Comparison of ENCODE assay signal across 17 mouse cellular contexts in the genomic region with DNA sequence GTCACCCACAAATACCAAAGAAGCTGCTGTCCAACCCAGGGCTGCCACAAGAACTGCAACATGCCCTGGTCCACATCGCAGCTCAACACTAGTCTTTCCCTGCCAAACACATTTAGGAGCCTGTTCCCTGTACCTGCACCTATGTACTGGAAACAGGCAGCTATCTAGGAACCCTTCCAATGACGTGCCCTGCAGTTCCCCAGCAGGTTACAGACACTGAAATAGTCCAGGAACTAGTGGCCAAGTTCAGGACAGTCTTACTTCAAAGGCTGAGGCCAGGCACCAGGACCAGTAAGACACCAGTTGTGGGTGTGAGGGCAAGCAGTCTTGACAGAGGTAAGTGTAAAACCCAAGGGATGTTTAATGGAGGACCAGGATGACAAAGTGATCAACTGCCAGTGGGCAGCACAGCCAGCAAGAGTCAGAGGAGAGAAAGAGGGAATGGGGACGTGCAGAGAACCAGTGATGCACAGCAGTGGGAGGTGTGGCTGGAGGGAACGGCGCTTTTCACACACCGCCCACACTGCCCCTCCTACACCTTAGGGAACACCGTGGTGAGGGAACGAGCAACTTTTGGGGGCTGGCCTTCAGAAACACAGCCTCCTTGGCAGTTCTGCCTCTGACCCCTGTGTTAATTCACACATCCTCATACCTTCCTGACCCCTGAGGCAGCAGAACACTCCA. TPM values are rescaled to one million over a fixed set of nuclear protein-coding genes. Genes with fewer than 3 reads are reported as not detected.
DNase-seq lines count a peak whose midpoint lies in the region; ATAC-seq and TF ChIP-seq lines count a peak whose summit lies in the region.
"Had no signal": no experiment of that assay in that cellular context is flagged by ENCODE, and none has a peak within 500 bp of the region (broad histone marks: within the 10 kb centered on the region; RNA-seq: fewer than 3 reads in every experiment).

No protein-coding gene starts in this region.

- H3K9me3 ChIP-seq in kidney, embryonic 15.5 days (replicated peaks), result no peaks in the 10 kb centered on the region
- H3K9me3 ChIP-seq in forebrain, embryonic 12.5 days, result no peaks in the 10 kb centered on the region
- H3K9me3 ChIP-seq: embryonic facial prominence, embryonic 12.5 days; forebrain, embryonic 13.5 days; limb, embryonic 15.5 days; midbrain, embryonic 13.5 days; neural tube, embryonic 12.5 days had no signal

- H3K4me3 ChIP-seq in kidney, embryonic 15.5 days (replicated peaks), result no peak overlapping the region
- H3K4me3 ChIP-seq in spleen, adult 2 months (ENCODE audit: extremely low read depth, insufficient read depth, insufficient read length), result no peak overlapping the region
- H3K4me3 ChIP-seq in forebrain, embryonic 12.5 days (replicated peaks), result no peak overlapping the region
- H3K4me3 ChIP-seq: embryonic facial prominence, embryonic 12.5 days; forebrain, embryonic 13.5 days; limb, embryonic 15.5 days; midbrain, embryonic 13.5 days; neural tube, embryonic 12.5 days had no signal

- H3K4me1 ChIP-seq in kidney, embryonic 15.5 days, result peaks cover 45% of the 10 kb centered on the region
- H3K4me1 ChIP-seq in spleen, adult 2 months (ENCODE audit: control insufficient read depth, insufficient read depth, insufficient read length), result peaks cover 64% of the 10 kb centered on the region
- H3K4me1 ChIP-seq in forebrain, embryonic 12.5 days, result peaks cover 15% of the 10 kb centered on the region

- no peak overlapping the region for H3K9ac ChIP-seq in kidney, embryonic 15.5 days
- H3K9ac ChIP-seq in forebrain, embryonic 12.5 days, result no peak overlapping the region
- H3K9ac ChIP-seq: embryonic facial prominence, embryonic 12.5 days; forebrain, embryonic 13.5 days; limb, embryonic 15.5 days; midbrain, embryonic 13.5 days; neural tube, embryonic 12.5 days had no signal

- 32% methylated on average over 8 of the region's 8 CpGs for WGBS in kidney, embryonic 15.5 days
- 35% methylated on average over 8 of the region's 8 CpGs for WGBS in spleen, adult 2 months
- 60% methylated on average over 8 of the region's 8 CpGs for WGBS in forebrain, embryonic 12.5 days

- H3K27me3 ChIP-seq in kidney, embryonic 15.5 days, result no peaks in the 10 kb centered on the region
- no peaks in the 10 kb centered on the region for H3K27me3 ChIP-seq in spleen, adult 2 months (ENCODE audit: control insufficient read depth, insufficient read depth, low read length)
- no peaks in the 10 kb centered on the region for H3K27me3 ChIP-seq in forebrain, embryonic 12.5 days
- H3K27me3 ChIP-seq: embryonic facial prominence, embryonic 12.5 days; forebrain, embryonic 13.5 days; limb, embryonic 15.5 days; midbrain, embryonic 13.5 days; neural tube, embryonic 12.5 days had no signal

- peak; percentile 34 for DNase-seq in CD4-positive, CD25-positive, alpha-beta regulatory T cell, adult 2 months (ENCODE audit: low read depth, low spot score)
- DNase-seq in kidney, postnatal 36 days, result no peak
- peak in 1 of 2 experiments; percentile 33 for DNase-seq in spleen, adult 2 months (ENCODE audit: low read depth in 1 of 2, low spot score in 2 of 2)
- DNase-seq in spleen, postnatal 10 days (ENCODE audit: low spot score in 2 of 2), result no peak
- DNase-seq in c-Kit-positive CD71-positive TER-119-positive erythroid progenitor cells, embryonic 14.5 days (ENCODE audit: low spot score), result no peak
- DNase-seq: cerebellum, adult 8-10 months; gastrocnemius, postnatal 14 days; kidney, postnatal 25 days; lung, postnatal 14 days had no signal

- no peak for TF ChIP-seq POLR2A in spleen, adult 2 months (IDR thresholded peaks at IDR 0.05; ENCODE audit: low read depth, low read length)

- 0 out of 2 replicates have a peak overlapping the region, but pooled peaks have one; percentile 22 for H3K4me2 ChIP-seq in kidney, embryonic 15.5 days
- H3K4me2 ChIP-seq in forebrain, embryonic 12.5 days, result no peak overlapping the region
- H3K4me2 ChIP-seq: embryonic facial prominence, embryonic 12.5 days; forebrain, embryonic 13.5 days; limb, embryonic 15.5 days; midbrain, embryonic 13.5 days; neural tube, embryonic 12.5 days had no signal

- H3K36me3 ChIP-seq in kidney, embryonic 15.5 days, result 0 out of 2 replicates have a peak, but pooled peaks cover 5% of the 10 kb centered on the region
- no peaks in the 10 kb centered on the region for H3K36me3 ChIP-seq in spleen, adult 2 months (ENCODE audit: control insufficient read depth, insufficient read depth, low read length)
- H3K36me3 ChIP-seq in forebrain, embryonic 12.5 days (replicated peaks), result no peaks in the 10 kb centered on the region
- H3K36me3 ChIP-seq: midbrain, embryonic 13.5 days; neural tube, embryonic 12.5 days had no signal

- TF ChIP-seq CTCF in spleen, adult 2 months (IDR thresholded peaks at IDR 0.05; ENCODE audit: extremely low read depth, insufficient read depth, insufficient read length, insufficient replicate concordance), result no peak

- no peak overlapping the region for H3K27ac ChIP-seq in kidney, embryonic 15.5 days
- H3K27ac ChIP-seq in spleen, adult 2 months (ENCODE audit: insufficient read depth, low read length), result peak overlapping the region; percentile 21
- no peak overlapping the region for H3K27ac ChIP-seq in forebrain, embryonic 12.5 days
- H3K27ac ChIP-seq: embryonic facial prominence, embryonic 12.5 days; forebrain, embryonic 13.5 days; limb, embryonic 15.5 days; midbrain, embryonic 13.5 days; neural tube, embryonic 12.5 days had no signal

- ATAC-seq in CD4-positive, CD25-positive, alpha-beta regulatory T cell, adult 4 months, result no peak
- no peak for ATAC-seq in kidney, embryonic 15.5 days (replicated peaks; ENCODE audit: low FRiP score)
- no peak for ATAC-seq in forebrain, embryonic 12.5 days (ENCODE audit: low FRiP score)
- ATAC-seq: forebrain, embryonic 13.5 days; midbrain, embryonic 13.5 days had no signal

RNA-seq across cellular contexts. Expression of a gene that starts 31.9 kb away (rescaled TPM):
- polyA plus RNA-seq in CD4-positive, CD25-positive, alpha-beta regulatory T cell, adult 4 months (2017; shearing (Covaris generic)), result 10 to 100 TPM in 1 of 2 experiments, 1 to 10 TPM in 1; 9.3 to 11.5 TPM
- 3.5 and 3.6 TPM in 2 replicates for polyA plus RNA-seq in kidney, embryonic 15.5 days (2015; fragmentation: Nextera tagmentation; extraction: Ambion mirVana)
- 65.8 and 97.5 TPM in 2 replicates for polyA plus RNA-seq in spleen, adult 2 months (2012; rRNA removed)
- polyA plus RNA-seq in forebrain, embryonic 12.5 days (2016; fragmentation: Nextera tagmentation; extraction: Ambion mirVana), result 6.8 and 8.9 TPM in 2 replicates
